Mouse (Mus musculus) right cerebral cortex, postnatal 14 days (tissue): ENCODE results near the gene Bmp6.

Experiments used
- DNase-seq: peaks from one replicate; pipeline ENCODE4 v3.0.0; 2022

Bmp6 gene

DNA sequence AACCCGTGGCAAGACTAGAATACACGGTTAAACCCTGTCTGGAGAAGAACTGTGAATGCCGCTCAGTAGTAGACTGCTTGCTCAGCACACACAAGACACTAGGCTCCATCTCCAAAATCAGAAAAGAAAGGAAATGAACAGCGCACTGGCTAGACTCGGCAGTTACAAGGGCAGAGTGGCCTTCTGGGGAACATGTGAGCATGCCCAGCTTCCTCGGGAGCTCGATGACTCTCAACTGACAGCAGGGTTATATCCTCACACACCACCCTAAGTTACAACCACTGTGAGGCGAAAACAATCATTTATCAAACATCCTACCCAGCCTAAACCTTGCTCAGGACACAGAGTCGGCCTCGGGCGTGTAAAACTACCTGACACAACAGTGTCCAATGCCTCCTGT, 175.4 kb downstream of the Bmp6 start:
- DNase-seq, result no peak

DNA sequence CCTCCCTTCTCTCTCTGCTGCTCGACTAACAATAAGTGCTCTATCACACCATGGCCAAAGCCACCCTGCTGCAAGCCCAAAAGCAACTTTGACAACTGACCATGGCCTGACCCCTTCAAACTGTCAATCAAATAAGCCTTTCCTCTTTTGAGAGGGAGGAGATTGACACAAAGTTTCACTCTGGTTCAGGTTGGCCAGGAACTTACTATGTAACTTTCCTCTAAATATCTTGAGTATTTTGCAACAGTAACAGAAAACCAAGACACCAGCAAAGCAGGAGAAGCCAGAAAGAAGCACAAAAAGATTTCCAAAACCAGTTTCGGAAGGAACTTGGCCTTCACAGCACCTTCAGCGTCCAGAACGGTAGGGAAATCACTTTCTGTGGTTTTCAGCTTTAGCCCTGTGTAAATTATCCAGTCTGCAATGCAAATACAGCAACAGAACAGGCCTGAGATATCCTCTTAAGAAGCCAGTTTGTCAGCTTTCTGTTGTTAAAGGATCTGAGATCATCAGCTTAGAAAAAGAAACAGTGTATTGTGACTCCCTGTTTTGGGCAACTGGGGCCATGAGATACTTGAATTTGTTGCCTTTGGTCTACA, 177.2 kb downstream of the Bmp6 start:
- no peak for DNase-seq

DNA sequence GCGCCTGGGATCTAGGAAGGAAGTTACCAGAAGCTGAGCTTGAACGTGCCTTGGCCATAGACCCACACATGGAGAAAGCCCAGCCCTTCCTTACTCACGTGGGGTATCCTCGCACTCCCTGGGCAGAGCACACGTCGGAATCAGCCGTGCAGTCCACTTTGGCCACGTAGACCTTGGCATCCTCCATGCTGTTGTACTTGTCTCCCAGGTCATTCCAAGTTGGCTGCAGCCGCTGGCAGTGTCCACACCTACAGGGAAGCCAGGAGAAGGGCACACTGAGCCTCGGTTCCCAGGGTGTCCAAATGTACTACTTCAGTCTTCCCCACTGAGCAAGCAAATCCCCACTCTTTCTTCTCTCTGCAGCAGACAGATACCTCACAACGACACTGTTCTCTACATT, 178.3 kb downstream of the Bmp6 start:
- DNase-seq, result no peak

DNA sequence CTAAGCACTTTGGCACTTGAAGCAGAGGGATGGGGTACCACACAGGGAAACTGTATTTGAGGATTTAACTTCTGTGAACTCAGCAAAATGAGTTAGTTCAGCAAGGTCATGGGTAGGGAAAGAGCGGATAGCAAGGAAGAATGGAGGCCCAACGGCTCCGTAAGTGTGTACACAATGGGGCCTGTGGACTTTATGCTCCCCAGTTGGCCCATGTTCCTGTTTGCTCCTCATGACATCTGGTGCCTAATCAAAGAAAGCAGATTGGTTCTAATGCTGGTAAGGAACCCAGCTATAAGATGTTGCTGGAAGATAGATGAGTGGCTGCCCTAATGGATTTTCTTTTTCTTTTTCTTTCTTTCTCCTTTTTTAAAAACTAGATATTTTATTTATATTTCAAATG, 180.4 kb downstream of the Bmp6 start:
- DNase-seq, result no peak

DNA sequence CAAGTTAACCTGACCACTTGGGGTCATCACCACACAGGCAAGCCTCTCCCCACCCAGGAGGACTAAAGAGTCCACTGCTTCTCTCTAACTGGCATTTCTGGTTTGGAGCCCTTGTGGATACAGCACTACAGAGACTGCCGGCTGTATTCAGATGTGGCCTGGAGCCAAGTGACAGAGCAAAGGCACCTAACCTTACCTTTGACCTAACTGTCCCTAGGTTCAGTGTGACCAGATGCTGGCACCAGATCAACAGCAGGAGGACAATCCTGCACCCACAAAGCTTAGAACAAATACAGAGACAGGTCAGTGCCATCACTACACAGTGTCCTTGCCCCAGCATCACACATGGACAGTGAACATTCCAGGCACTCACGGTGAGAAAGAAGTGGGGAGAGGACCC, 181.2 kb downstream of the Bmp6 start:
- no peak for DNase-seq

DNA sequence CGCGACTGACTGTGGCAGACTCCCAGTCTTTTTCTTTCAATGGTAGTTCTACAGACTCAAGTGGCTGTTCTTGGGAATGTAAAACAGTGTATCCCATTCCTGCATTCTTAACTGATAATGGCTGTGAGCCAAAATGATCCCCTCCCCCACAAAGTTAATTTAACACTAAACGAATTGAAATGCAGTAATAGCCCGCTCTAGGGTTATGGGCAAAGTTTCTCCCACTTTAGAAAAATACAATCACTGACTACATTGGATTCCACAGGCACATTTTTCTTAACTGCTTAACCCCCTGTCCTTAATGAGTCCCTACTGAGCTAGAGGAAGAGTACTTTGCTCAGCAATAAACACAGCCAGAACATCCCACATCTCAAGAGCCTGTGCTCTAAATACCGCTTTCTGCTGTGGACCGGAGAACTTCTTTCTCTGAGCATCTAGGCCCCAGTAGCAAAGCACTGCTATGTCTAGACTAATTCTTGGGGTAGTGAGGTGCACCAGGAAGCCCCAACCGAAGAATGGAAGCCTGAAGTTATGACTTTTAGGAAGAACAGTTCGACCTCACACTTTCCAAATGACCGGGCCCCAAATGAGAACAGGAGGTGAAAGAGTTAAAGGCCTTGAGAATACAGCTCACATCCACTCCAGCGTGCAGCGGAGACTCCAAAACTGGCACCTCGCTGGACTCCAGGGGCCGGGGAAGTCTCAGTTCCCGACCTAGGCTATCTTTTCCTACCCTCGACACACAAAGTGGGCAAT, 182.3 kb downstream of the Bmp6 start:
- DNase-seq, result no peak

DNA sequence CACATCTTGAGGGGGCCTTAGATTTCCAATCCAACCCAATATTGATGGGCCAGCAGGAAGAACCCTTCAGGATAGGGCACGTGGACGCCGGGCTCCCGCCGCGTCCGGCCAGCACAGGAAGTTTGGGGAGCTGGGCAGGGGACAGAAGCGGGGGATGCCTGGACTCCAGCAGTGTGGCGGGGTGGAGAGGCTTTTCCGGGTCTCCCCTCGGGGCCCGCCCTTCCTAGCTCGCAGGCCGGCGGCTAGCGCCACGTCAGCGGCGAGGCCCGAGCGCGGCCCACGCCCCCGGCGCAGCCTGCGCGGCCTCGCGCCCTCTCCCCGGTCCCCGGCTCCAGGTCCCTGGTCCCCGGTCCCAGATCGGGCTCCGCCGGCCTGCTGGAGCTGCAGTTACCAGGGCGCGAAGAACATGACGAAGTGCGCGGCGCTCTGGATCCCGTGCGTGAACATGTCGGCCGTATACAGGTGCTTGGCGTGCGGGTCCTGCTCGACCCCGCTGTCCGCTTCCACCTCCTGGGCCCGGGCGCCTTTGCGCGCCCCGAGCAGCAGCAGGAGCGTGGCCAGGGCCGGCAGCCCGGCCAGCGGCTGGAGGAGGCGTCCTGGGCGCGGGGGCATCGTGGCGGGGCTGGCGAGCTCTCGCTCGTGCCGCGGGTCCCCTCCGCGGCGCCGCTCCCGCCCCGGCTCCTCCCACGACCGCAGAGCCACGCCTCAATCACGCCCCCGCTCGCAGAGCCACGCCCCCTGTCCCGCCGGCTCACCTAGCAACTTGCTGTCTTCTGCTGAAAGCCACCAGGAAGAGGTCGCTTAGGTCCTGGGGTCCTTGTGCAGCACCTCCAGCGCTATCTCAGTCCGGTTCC, 183.1 kb downstream of the Bmp6 start:
- peak; percentile 77 for DNase-seq

DNA sequence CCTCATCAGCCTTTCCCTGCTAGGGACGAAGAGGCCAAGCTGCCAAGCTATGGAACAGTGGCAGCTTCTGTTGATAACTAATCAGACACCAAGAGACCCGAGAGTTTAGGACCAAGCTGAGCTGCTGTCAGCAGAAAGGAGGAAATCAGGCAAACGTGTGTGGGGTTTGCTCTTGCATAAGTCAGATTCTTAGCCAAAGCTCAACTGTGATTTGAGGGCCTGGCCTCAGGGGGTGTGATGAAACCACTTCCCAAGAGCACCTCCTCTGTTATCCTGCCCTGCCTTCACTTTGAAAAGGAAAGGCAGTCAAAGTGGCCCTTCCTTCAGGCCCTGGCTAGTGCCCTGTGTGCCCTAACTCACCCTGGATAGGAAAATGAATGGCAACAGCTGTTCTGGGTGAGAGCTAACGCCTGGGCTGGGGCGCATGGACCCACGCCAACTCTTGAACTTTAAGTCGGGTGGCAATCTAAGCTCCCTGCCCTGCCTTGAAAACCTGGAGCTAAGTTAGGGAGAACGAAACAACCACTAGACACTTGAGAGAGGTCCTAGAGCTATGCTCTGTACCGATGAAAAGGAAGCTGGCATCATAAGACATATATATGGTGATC, 183.9 kb downstream of the Bmp6 start, which contains the start of gene Txndc5:
Gene Txndc5 (minus strand): TSS at position 138 of the 608 bp plus-strand sequence.
- no peak for DNase-seq

DNA sequence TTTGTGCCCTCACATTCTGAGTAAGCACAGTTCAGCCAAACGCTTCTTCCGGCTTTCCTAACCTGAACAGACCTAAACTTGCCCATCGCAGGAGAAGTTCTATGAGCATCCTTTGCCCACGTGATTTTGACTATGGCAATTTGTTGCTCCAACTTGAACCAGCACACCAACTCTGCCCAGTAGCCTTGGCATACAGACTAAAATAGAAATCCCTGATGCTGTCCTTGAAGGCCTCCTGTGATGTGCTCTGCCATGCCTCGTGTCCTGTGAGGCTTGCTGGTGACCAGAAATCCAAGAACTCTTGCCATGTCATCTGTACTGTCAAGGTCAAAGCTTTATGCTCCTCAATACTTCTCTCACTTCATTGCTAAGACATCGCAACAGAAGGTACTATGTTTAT, 184.7 kb downstream of the Bmp6 start:
- no peak for DNase-seq

DNA sequence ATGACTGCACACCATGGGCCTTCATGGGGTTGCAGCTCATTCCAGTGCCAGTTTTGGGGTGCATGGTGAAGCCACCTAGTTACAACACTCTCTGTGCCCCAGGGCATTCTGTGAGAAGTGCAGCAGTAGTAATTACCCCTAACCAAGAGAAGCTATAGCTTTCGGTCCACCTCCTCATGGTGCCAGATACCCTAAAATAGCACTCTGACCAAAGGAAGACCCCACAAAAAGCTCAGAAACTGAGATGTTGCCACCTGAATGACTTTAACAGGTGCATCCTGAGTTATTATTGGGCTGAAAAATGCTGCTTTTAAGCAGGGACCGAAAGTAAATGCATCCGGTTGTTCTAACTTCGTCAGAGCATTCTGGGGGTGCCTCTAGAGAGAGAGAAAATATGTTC, 186.6 kb downstream of the Bmp6 start:
- no peak for DNase-seq

DNA sequence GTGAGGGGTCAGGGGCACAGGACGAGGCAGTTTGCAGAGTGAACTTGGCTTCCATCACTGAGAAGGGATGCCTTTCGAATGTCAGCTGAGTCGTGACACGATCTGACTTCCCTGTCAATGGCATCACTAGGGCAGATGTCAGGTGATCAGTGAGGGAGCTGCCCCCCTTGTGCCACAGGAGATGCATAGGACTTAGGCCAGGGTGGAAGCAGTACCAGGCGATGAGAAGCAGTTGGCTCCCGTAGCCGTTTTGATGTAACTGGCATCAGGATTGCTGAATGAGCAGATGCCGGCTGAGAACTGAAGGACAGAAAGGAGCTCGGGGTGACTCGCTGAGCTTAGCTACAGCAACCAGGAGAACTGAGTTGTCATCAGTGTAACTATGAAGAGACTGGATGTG, 188.6 kb downstream of the Bmp6 start:
- DNase-seq, result no peak

DNA sequence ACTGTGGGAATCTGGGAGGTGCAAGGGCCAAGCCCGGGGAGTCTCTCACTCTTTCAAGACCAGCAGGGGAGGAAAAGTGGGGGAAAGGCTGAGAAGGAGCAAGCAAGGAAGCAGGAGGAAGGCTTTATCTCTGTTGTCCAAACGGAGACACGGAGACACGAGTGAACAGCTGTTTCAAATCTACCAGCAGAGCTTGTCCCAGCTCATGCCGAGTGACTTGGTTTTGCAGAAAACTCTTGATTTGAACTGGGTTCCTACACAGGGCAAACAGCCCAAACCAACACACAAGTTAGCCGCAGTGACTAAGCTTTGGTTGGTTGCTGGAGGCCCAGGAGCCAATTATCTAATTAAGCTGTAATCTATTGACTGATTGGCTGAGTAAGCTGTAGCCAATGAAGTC, 189.1 kb downstream of the Bmp6 start:
- no peak for DNase-seq

DNA sequence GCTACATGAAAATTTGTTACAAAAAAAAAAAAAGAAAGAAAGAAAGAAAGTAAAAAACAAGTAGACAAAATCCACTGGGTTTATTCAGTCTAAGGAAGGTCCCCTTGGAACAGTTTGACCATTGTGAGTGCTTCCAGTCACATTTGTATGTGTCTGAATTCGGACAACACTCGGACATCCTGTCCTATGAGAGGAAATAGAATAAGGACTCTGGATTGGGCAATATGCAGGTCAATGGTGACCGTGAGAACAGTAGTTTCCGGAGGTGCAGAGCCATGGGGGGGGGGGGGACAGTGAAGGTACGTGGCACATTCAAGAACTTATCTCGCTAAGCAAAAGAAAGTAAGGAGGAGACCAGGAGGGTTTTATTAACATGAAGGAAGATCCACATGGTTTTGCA, 189.8 kb downstream of the Bmp6 start:
- no peak for DNase-seq

DNA sequence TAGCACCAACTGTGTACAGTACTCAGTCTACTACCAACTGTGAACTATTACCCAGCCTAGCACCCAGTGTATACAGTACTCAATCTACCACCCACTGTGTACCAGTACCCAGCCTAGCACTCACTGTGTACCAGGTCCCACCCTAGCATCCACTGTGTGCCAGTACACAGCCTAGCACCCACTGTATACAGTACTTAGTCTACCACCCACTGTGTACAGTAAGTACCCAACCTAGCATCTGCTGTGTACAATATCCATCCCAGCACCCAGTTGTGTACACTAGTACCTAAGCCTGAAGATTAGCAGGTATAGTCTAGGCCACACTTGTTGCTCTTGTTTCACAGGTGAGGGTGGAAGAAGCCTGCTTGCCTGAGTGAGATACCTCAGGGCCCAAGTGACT, 192.6 kb downstream of the Bmp6 start:
- no peak for DNase-seq

DNA sequence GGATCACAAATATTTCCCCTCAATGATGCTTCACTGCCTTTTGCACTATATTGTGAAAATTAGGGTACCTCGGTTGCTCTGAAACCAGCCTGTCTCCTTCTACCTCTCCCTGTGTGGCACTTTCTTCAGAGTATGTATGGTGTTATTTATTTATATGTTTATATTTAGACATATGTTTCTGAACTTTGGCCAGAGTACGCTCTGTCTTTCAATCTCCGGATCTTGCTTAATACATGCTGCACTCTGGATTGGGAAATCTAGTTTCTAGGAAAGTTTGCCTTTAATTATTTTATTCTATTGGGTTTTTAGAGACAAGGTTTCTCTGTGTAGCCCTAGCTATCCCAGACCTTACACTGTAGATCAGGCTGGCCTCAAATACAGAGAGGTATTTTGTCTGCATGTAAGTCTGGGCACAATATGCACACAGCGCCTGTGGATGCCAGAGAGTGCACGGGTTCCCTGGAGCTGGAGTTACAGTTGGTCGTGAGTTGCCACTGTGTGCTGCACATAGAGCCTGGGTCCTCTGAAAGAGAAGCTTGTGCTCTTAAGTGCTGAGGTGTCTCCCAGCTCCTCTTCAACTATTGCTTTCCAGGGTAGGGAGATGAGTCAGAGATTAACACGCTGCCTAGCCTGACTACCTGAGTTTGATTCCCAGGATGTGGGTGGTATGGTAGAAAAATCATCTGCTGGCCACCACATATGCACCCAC, 194.4 kb downstream of the Bmp6 start:
- DNase-seq, result no peak

DNA sequence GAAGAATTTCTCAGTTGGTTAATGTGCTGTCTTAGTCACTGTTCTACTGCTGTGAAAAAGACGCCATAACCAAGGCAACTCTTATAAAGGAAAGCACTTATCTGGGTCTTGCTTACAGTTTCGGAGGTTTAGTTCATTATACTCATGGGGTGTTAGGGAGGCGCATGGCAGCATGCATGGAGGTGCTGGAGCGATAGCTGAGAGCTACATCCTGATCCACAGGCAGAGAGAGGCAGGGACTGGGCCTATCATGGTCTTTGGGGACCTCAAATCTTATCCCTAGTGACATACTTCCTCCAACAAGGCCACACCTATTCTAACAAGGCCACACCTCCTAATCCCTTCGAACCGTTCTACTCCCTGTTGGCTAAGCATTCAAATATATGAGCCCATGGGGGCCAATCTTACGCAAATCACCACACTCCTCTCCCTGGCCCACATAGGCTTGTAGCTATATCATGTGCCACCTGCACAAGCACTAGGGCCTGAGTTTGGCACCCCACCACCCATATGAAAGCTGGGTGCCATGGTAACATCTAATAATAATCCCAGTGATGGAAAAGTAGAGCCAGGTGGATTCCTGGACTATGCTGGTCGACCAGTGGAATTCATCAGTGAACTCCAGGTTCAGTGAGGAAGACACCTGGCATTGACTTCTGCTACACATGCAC, 198.7 kb downstream of the Bmp6 start:
- DNase-seq, result no peak

DNA sequence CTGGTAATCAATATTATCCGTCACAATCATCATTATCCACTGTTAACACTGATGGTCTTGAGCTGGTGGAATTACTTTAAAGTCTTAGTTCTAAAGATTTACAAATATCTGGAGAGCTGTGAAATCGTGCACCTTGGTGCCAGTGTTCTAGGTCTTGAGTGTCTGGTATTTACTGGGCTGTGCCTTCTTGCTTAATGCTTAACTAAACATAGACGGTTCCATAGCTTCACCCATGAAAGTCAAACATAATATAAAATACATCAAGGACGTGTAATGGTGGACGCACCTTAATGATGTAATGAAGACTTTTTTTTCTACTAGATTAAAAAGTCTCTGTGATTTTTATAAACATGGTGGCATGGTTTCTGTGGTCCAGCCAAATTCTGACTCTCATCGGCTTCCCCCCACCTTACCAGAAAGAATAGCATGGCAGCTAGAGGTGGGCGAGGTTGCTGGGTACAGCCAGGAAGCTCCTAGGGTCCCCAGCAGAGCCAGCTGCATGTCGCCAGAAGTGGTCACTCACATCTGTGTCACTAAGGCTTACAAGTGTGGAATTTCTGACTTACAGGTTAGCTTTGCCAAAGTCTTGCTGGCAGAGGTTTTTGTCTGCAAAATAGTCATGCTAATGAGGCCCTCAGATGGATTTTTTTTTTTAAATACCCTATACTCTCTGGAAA, 200.0 kb downstream of the Bmp6 start:
- no peak for DNase-seq

DNA sequence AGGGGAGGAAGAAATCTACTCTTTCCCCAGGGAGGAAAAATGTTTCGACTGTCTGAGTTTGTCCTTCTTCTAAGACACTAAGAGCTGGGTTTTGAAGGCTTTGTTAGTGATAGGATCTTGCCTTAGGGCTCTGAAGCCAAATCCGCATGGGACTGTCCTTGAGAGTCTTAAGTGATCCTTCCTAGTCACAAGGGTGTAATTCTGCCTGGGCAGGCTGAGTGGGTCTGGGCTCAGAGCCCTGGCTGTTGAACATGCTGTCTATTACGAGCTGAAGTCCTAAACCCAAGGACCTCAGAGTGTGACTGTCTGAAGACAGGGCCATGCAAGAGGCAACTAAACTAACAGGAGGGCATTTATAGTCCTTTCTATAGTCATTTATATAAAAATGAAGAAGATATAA, 200.6 kb downstream of the Bmp6 start:
- DNase-seq, result no peak

DNA sequence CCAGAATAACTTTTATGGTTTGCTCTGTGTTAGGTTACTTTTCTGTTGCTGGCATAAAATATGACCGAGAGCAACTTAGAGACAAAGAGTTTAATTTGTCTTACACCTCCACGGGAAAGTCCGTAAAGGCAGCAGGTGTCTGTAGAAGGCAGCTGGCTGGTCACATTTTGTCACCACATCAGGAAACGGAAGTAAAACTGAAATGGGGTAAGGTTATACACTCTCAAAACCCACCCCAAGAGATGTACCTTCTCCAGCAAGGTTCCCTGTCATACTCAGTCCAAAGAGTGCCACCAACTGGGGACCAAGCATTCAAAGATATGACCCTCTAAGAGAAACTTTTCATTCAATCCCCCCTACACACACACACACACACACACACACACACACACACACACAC, 201.8 kb downstream of the Bmp6 start:
- DNase-seq, result no peak

DNA sequence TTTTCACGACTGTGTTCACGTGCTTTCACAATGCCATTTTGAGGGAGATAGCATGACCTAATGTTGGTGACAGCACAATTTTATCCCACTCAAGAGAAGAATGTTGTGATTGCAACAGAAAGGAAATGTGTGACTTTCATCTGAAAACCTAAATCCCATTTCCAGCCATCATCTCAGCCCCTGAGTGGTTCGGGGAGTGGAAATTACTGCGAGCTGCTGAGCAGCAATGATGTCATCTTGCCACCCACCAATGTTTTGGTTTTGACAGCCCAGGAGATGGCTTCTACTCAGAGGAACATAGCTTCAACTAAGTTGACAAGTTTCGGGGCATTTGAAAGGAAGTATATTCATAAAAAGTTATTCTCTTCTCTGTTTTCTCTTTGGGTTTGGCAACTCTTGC, 202.8 kb downstream of the Bmp6 start:
- DNase-seq, result no peak

DNA sequence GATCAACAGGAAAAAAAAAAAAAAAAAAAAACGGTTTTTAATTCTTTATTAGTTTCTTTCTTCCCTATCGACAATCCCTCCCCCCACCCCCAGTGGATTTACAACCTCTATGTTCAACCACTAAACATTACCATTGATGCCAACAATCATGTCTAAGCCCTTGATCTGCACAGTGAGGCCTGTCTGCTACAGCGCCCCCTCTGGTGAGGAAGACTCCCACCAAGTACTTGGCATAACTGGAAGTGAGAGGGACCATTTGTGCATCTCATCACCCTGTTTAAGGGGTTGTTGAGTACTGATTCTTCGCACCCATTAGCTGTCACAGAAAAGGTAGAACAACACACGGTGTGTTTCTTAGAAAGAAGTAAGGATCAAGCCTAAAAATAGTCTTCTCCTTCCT, 203.8 kb downstream of the Bmp6 start:
- DNase-seq, result no peak
